Mouse (Mus musculus): ENCODE results near the gene Ppara. TPM values are rescaled to one million over a fixed set of nuclear protein-coding genes. Genes with fewer than 3 reads are reported as not detected.
A peak's percentile ranks its signal among the peaks of the same experiment; 100 is the strongest.

The Ppara gene
- polyA plus RNA-seq, 1 experiment from 2014 or later: 1.9 TPM

DNA sequence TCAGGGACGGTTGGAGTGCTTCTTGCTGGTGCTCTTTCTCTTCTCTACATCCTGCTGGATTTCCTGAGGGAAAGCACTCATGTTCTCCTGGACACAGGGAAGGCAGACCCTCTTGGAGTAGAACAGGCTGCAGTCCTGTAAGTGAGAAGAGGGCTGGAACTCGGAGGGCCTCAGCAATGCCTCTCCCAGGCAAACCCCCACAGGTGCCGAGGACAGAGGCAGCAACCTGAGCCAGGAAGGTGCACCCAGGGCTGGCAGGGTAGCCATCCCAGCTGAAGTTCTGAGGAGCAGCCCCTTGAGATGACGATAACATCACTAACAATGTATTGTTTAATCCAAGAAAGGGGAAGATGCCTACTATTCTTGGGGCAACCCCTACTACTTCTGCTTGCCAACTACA lies 72.6 kb downstream of the Ppara start:
- Histone ChIP-seq H3K9me3 (no peaks in the 10 kb centered on the region), H3K4me3 (replicated peaks) (no peak overlapping the region), H3K27ac (no peak overlapping the region), H3K36me3 (no peaks in the 10 kb centered on the region; the same call in 1 of the 2 replicates), H3K4me1 (replicated peaks) (peaks cover 6% of the 10 kb centered on the region), H3K9ac (replicated peaks) (no peak overlapping the region), H3K4me2 (no peak overlapping the region), H3K27me3 (no peaks in the 10 kb centered on the region)
- WGBS: 84% methylated on average over 4 of the region's 4 CpGs
- no peak for ATAC-seq (ENCODE audit: insufficient number of reproducible peaks, insufficient read depth, low FRiP score, low TSS enrichment, low read depth)

DNA sequence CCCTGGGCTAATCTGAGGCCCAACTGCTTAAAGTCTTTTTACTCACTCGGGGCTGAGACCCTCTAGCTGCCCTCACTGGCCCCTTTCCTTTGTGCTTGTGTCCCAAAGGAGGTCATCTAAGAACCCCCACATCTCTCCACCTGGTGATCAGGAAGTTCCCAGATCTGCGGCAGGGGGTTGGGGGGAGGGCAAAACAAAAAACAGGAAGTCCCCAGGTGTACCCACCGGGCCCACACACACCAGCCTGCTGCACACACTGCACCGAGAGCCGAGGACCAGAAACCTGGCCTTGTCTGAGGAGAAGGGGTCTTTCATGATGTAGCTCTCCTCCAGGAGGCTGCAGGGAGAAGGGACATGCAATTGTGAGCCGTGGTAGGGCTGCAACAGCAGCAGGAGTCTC lies 73.2 kb downstream of the Ppara start:
- Histone ChIP-seq H3K9me3 (no peaks in the 10 kb centered on the region), H3K27ac (no peak overlapping the region), H3K9ac (replicated peaks) (no peak overlapping the region), H3K36me3 (no peaks in the 10 kb centered on the region; the same call in 1 of the 2 replicates), H3K4me3 (replicated peaks) (no peak overlapping the region), H3K4me2 (no peak overlapping the region), H3K4me1 (replicated peaks) (peaks cover 6% of the 10 kb centered on the region), H3K27me3 (no peaks in the 10 kb centered on the region)
- ATAC-seq (ENCODE audit: insufficient number of reproducible peaks, insufficient read depth, low FRiP score, low TSS enrichment, low read depth): no peak
- 80% methylated on average over 6 of the region's 6 CpGs for WGBS

DNA sequence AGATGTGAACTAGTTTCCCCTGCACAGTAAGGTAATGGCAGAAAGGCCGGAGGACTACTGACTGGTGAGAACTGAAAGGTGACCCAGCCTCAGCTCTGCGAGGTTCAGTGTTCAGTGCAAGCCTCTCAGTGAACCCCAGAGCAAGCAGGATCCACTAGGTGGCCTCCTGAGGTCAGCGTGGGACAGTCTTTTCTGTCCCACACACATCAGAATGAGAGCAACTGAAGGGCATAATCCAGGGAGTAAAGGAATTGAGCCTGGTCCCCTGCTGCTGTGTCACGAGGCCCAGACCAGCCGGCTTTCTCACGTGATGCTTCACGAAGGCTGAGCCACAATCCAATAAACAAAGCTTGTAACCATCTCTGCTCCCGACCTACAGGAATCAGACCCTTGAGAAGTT lies 73.7 kb downstream of the Ppara start:
- peaks cover 6% of the 10 kb centered on the region for H3K4me1 ChIP-seq (replicated peaks)
- no peak overlapping the region for H3K4me3 ChIP-seq (replicated peaks)
- 55% methylated on average over 8 of the region's 8 CpGs for WGBS
- H3K36me3 ChIP-seq: no peaks in the 10 kb centered on the region; the same call in 1 of the 2 replicates
- no peaks in the 10 kb centered on the region for H3K27me3 ChIP-seq
- no peak overlapping the region for H3K4me2 ChIP-seq
- H3K27ac ChIP-seq: no peak overlapping the region
- H3K9me3 ChIP-seq: no peaks in the 10 kb centered on the region
- H3K9ac ChIP-seq (replicated peaks): no peak overlapping the region
- ATAC-seq (ENCODE audit: insufficient number of reproducible peaks, insufficient read depth, low FRiP score, low TSS enrichment, low read depth): no peak

DNA sequence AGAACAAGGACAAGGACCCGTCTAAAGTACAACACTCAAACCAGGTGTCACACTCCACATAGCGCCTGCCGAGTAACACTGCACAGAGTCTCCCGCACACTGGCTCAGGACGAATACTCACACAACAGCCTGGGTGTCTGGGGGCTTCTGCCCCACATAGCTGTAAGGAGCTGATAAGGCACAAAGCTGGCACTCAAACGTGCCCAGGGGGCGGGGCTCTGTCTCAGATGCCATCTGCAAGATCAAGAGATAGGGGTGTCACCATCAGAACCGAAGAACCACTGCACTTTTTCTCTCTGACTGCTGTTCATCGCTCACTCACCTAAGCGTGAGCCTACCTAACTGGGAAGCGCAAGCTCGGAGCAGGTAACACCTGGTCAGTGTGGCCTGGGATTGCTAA lies 74.3 kb downstream of the Ppara start:
- Histone ChIP-seq H3K9me3 (no peaks in the 10 kb centered on the region), H3K4me3 (replicated peaks) (no peak overlapping the region), H3K4me2 (no peak overlapping the region), H3K9ac (replicated peaks) (no peak overlapping the region), H3K36me3 (no peaks in the 10 kb centered on the region; the same call in 1 of the 2 replicates), H3K27me3 (no peaks in the 10 kb centered on the region), H3K27ac (no peak overlapping the region), H3K4me1 (replicated peaks) (peaks cover 6% of the 10 kb centered on the region)
- 87% methylated on average over 12 of the region's 12 CpGs for WGBS
- ATAC-seq (ENCODE audit: insufficient number of reproducible peaks, insufficient read depth, low FRiP score, low TSS enrichment, low read depth): no peak

DNA sequence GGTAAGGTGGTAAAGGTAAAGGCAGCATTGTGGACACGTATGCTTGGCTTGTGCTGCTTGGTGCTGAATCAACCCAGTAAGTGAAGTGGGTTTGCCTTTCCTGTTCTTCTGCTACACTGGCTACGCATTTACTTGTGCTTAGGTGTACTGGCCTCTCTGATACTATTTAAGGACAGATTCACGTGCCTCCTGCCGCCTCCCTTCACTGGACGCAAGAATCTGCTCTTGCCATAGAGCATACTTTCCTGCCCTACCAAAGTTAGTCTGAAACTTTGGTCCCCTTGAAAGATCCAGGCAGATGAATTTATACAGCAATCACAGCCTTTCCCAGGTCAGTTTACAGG lies 75.7 kb downstream of the Ppara start:
- Histone ChIP-seq H3K4me2 (peak overlapping the region; percentile 93), H3K27ac (no peak overlapping the region), H3K9me3 (0 out of 2 replicates have a peak, but pooled peaks cover 2% of the 10 kb centered on the region), H3K4me1 (replicated peaks) (peaks cover 6% of the 10 kb centered on the region), H3K27me3 (no peaks in the 10 kb centered on the region; the same call in 1 of the 2 replicates), H3K9ac (replicated peaks) (0 out of 2 replicates have a peak overlapping the region, but pooled peaks have one; percentile 80), H3K4me3 (replicated peaks) (peak overlapping the region; percentile 77), H3K36me3 (no peaks in the 10 kb centered on the region; the same call in 1 of the 2 replicates)
- no peak for ATAC-seq (ENCODE audit: insufficient number of reproducible peaks, insufficient read depth, low FRiP score, low TSS enrichment, low read depth)
- 86% methylated on average over 5 of the region's 5 CpGs for WGBS

DNA sequence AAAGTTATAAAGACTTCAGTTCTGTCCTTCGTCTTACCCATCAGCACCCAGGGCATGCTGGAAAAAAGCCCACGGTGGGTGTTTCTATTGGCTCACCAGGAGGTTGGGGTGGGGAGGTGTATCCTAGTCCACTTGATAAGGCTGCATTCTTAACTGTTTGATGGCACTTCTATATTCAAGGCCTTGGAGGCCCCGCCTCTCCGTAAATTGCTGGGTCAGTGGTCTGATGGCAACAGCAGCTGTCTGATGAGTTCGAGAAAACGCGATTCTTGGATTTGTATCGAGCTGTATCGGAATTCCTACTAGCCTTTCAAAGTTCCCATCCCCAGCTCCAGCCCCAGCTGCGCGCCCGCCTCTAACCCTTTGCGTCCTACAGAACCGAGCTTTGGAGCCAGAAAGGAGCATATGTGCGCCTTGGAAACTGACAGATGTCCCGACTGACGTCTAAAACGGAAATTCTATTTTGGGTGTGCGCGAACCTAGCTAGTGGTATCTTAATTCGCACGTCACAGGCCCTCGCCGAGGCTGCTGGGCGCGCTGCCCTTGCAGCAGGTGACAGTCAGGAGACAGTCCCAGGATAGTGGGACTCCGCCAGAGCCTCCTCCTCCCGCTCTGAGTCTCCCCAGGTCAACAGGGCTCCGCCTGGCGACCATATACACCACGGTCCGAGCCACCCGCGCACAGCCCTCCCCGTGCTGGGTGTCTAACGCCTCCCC lies 76.2 kb downstream of the Ppara start:
- peak; percentile 83 for ATAC-seq (ENCODE audit: insufficient number of reproducible peaks, insufficient read depth, low FRiP score, low TSS enrichment, low read depth)
- H3K27ac ChIP-seq: peak overlapping the region; percentile 88
- H3K4me3 ChIP-seq (replicated peaks): peak overlapping the region; percentile 77
- H3K36me3 ChIP-seq: no peaks in the 10 kb centered on the region; the same call in 1 of the 2 replicates
- H3K4me1 ChIP-seq (replicated peaks): peaks cover 6% of the 10 kb centered on the region
- H3K9ac ChIP-seq (replicated peaks): peak overlapping the region; percentile 80
- H3K27me3 ChIP-seq: no peaks in the 10 kb centered on the region; the same call in 1 of the 2 replicates
- H3K4me2 ChIP-seq: peak overlapping the region; percentile 93
- H3K9me3 ChIP-seq: peaks cover 7% of the 10 kb centered on the region; the same call in 1 of the 2 replicates
- 7% methylated on average over 36 of the region's 36 CpGs for WGBS

DNA sequence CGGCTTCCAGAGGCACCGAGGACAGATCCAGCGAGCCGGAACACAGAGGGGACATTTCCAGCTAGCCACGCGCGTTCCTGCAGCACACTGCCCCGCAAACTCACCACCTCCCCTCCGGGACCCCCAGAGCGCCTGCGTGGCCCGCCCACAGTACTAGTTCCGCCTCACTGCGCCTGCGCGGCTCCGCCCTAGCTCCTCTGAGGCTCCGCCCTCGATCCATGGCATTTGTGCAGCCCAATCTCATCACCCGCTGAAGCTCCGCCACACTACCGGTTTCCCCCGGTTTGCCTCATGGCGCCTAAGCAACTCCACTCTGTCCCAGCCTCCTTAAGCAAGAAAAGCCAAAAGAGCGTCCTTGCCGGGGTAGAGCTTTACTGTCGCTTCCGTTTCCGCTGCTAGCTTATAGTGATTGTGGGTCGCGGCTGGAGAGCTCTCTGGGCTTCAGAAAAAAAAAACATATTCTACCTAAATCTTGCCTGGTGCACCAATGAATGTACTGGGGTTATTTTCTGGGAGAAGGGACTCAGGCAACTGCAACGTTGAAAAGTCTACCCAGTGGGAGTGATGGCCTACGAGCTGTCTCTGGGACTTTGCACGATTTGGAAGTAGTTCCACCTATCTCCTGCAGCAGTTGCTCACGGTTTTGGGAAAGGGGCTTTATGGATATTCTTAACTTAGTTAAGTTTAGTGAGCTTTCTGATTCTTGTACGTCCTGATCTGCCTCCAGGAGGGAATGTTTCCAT lies 76.9 kb downstream of the Ppara start, which contains the start of gene Cdpf1:
Gene Cdpf1, minus strand, starts transcription at position 163 of the 743 bp plus-strand sequence.
- Histone ChIP-seq H3K9ac (replicated peaks) (peak within 1 kb of the TSS; percentile 80), H3K27me3 (no peaks in the 10 kb centered on the region; the same call in 1 of the 2 replicates), H3K27ac (peak within 1 kb of the TSS; percentile 88), H3K4me3 (replicated peaks) (peak within 1 kb of the TSS; percentile 77), H3K36me3 (no peaks in the 10 kb centered on the region; the same call in 1 of the 2 replicates), H3K4me1 (replicated peaks) (peaks cover 6% of the 10 kb centered on the region), H3K9me3 (peaks cover 9% of the 10 kb centered on the region; the same call in 1 of the 2 replicates), H3K4me2 (peak within 1 kb of the TSS; percentile 93)
- 3% methylated on average over 36 of the region's 36 CpGs for WGBS
- peak; percentile 88 for ATAC-seq (ENCODE audit: insufficient number of reproducible peaks, insufficient read depth, low FRiP score, low TSS enrichment, low read depth)

DNA sequence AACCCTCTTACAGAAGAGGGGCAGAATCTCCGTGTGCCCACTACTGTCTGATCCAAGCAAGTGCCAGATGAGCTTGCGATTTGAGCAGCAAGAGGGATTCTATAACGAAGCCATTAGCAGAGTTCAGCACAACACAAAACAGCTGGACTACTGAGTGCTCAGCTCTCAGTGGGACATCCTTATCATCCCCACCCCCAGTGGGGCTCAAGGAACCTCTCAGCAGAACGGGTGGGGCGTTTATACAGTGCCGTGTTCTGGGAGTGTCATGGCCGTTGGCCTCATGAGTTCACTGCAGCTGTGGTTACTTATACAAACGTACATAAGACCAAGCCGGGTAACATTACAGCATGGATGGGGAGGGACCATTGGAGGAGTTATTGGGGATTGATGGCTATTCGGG lies 78.6 kb downstream of the Ppara start:
- no peak overlapping the region for H3K4me3 ChIP-seq (replicated peaks)
- WGBS: 66% methylated on average over 10 of the region's 10 CpGs
- H3K27me3 ChIP-seq: no peaks in the 10 kb centered on the region; the same call in 1 of the 2 replicates
- no peak for ATAC-seq (ENCODE audit: insufficient number of reproducible peaks, insufficient read depth, low FRiP score, low TSS enrichment, low read depth)
- H3K4me2 ChIP-seq: no peak overlapping the region
- no peak overlapping the region for H3K27ac ChIP-seq
- H3K9ac ChIP-seq (replicated peaks): no peak overlapping the region
- no peaks in the 10 kb centered on the region for H3K36me3 ChIP-seq
- peaks cover 6% of the 10 kb centered on the region for H3K4me1 ChIP-seq (replicated peaks)
- peaks cover 9% of the 10 kb centered on the region; the same call in 1 of the 2 replicates for H3K9me3 ChIP-seq

DNA sequence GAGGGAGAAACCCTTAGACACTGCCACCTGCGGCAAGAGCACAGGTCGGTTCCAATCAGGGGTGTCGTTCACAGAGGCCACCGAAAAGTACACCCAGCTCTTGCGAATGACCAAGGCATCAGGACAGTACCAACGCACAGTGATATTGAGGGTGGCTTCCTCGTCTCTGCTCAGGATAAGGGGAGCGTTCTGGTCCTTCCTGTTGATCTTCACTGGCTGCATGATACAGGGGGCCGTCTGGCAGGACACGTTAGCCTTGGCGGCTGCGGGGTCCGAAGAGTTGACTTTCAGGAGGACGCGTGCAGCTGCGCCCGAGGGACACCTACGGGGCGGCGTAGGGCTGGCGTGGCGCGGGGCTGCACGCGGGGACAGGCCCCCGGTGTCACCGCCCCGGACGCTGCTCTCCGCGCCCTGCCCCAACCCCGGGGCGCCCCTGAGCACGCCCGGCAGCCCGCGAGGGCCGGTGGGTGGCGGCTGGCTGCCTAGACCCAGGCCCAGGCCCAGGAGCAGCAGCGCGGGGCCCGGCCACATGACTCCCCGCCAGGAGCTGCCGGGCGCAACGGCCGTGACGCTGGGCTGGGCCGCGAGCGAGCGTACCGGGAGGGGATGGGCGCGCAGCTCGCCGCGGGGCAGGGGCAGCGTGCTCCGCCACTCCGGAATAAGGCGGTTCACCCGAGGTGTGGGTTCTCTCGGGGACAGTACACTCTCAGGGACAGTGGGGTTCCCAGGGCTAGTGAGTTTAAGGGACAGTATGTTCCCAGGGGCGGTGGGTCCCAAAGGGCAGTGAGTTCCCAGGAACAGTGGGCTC lies 86.6 kb downstream of the Ppara start, which contains the start of gene Pkdrej:
Gene Pkdrej, minus strand, starts transcription at position 532 of the 808 bp plus-strand sequence.
- Histone ChIP-seq H3K4me1 (replicated peaks) (peaks cover 5% of the 10 kb centered on the region; the same call in 1 of the 2 replicates), H3K9me3 (no peaks in the 10 kb centered on the region), H3K27ac (no peak within 1 kb of the TSS), H3K4me3 (replicated peaks) (peak within 1 kb of the TSS; percentile 57), H3K9ac (replicated peaks) (peak within 1 kb of the TSS; percentile 79), H3K36me3 (no peaks in the 10 kb centered on the region), H3K27me3 (peaks cover 25% of the 10 kb centered on the region), H3K4me2 (peak within 1 kb of the TSS; percentile 98)
- 2% methylated on average over 65 of the region's 65 CpGs for WGBS
- ATAC-seq (ENCODE audit: insufficient number of reproducible peaks, insufficient read depth, low FRiP score, low TSS enrichment, low read depth): peak; percentile 71

DNA sequence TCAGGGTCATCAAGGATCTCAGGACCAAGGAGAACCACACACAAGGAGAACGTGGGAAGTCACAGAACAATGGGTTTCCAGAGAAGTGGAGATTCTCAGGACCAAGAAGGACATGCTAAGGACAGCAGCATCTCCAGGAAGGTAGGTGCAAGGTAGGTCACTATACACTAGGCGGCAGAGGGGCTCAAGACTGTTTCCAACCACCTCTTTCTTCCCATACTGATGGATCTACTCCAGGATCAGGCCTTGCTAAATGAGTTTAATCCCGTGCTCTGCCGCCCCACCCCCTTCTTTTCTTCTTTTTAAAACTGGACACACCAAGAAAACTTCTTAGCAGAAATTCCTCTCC lies 87.2 kb downstream of the Ppara start:
- no peaks in the 10 kb centered on the region for H3K9me3 ChIP-seq
- H3K27me3 ChIP-seq: peaks cover 25% of the 10 kb centered on the region
- peak overlapping the region; percentile 79; the same call in 1 of the 2 replicates for H3K9ac ChIP-seq (replicated peaks)
- no peaks in the 10 kb centered on the region for H3K36me3 ChIP-seq
- ATAC-seq (ENCODE audit: insufficient number of reproducible peaks, insufficient read depth, low FRiP score, low TSS enrichment, low read depth): peak; percentile 73
- peak overlapping the region; percentile 57 for H3K4me3 ChIP-seq (replicated peaks)
- 8% methylated on average over 4 of the region's 4 CpGs for WGBS
- H3K27ac ChIP-seq: no peak overlapping the region
- peak overlapping the region; percentile 98 for H3K4me2 ChIP-seq
- peaks cover 5% of the 10 kb centered on the region; the same call in 1 of the 2 replicates for H3K4me1 ChIP-seq (replicated peaks)
